Mouse (Mus musculus) liver (tissue): ENCODE measurements around the gene 3110009E18Rik.
A peak's percentile ranks its signal among the peaks of the same experiment; 100 is the strongest.

Experiments used
- DNase-seq: peaks from one replicate; pipeline ENCODE4 v3.0.0-alpha.2; 2020; ENCODE audit warnings: mixed read lengths

The 3110009E18Rik gene

DNA sequence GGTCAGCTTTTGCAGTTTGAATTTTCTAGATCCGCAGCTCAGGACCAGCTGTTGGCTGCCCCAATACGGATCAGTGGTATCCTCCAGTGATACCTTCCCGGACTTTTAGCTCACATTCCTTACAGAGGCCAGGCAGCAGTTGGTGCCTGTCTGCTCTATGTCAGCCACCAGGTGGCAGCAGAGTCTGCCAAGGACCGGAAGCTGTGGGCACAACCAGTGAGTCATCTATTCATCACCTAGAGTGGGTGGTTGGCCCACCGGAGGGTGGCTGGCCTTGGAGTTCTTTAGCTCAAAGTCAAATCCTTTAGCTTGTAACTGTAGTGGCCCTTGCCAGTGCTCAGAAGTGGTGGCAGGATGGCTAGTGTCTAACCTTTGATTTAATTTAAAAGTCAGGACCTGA, 76.2 kb downstream of the 3110009E18Rik start:
- peak; percentile 72 for DNase-seq

DNA sequence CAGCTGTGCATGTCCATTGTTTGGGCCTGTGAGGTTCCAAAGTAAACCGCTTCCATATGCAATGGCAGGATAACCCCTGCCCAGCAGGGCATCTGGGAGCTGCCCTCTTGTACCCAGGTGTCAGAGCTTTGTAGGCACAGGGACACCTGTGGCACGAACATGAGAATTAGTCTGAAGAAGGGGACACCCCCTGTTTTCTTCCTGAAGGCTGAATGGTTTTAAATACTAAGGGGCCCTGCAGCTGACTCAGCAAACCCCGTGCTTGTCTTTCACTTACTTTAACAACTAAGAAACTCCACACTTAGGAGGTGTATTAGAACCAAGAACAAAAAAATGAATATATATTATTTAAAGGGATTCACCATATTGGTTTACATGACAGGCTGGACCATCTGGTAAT, 77.2 kb downstream of the 3110009E18Rik start:
- no peak for DNase-seq

DNA sequence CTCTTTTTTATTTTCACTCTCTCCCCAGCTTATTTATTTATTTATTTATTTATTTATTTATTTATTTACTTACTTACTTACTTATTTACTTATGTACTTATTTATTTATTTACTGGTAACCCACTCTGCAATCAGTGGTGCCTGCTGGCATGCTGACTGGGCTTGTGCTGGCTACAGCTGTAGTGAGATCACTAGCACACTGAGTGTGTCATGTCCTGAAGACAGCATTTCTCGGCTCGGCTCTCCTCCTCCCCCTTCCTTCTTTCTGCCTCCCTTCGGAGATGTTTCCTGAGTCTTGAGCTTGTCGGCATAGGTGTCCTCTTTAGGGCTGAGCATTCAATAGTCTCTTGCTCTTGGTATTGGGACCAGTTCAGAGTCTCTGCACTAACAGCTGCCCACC, 78.0 kb downstream of the 3110009E18Rik start:
- DNase-seq: no peak

DNA sequence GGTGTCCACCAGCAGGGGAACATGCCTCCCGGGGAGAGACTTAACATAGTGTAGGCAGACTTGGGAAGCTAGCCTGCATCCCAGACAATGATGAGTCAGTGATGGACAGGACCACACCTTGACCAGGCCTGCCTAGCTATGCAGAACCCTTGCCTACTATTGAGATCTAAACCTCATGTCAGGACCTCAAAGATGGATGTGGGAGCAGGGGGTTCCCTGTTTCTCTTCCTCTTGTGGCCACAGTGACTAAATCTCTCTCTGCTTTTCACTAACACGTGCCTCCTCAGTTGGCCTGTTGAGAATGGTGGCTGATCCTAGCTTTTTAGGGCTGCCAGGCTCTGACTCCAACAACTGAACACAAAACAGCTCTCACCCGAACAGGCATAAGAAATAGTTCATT, 81.6 kb downstream of the 3110009E18Rik start:
- DNase-seq: no peak

DNA sequence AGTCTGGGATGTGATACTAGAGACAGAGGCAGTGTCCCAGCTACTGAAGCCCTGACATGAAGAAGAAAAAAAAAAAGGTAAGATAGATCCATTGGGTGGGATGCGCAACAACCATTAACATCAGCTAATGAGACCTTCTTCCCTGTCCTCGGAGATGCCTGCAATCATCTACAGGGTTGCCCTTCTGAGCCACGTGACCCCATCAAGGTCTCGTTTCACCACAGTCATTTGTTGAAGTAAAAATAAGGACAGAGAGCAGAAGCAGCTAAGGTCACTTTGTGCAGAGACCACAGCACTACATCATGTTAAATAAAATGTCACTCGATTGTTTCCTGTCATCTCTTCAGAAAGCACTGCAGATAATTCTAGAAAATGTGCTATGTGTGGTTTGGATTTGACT, 82.8 kb downstream of the 3110009E18Rik start:
- no peak for DNase-seq

DNA sequence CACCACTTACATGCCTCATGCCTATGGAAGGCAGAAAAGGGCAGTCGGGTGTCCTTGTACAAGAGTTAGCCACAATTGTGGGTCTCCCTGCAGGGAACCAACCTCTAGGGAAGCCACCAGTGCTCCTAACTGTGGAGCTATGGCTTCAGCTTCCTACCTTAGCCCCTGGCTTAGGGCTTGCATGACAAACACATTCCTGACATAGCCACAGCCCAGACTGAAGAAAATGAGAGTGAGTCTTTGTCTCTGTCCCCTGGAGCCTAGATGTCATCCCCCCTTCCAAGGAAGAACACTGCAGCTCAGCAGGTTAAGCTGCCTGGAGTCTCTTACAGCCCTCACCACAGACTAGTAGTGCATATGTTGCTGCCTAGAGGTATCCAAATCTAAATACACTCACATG, 83.8 kb downstream of the 3110009E18Rik start:
- no peak for DNase-seq

DNA sequence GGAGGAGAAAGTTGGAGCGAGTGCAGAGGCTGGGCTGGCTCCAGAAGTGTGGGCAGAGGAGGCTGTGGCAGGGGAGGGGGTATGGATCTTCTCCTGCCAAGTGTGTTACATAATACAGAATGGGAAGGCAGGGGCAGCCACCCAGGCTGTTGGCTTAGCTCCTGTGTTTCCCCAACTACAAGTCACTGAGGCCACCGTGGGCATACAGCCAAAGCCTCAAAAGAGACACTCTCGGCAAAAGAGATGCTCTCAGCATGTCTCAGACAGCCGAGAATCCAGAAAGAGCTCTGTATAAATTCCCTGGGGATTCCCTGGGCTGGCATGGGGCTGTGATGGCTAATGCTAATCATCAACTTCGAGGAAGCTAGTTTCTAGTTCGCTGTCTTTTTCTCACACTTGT, 86.6 kb downstream of the 3110009E18Rik start:
- DNase-seq: no peak

DNA sequence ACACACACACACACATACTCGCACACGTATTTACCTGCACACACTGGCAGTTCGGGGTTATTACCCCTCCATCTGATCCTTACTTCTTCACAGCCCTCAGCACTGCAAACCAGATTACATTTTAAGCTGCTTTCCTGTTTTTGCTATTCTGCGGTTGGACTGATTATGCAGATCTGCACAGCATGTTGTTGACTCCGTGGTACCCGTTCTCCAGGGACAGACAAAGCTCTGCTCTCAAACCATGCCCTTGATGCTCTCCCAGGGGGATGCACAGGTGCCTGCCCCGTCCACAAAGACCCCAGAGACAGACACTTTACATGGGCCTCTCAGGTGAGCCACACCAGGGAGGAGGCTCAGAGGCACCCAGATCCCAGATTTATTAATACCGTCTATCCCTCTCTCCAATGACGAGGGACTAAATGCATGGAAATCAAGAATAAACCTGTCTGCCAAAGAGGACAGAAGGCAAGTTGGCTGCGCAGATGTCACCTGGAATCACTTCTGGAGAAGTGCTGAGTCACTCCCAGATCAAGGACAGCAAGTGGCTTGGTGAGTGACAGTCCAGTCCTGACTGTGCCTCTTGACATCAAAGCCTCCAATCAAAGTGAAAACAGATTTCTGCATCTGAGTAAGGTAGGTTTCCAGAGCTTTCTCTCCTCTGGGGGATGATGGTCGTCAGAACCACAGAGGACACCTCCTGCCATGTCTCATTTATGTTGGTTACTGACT, 87.7 kb downstream of the 3110009E18Rik start:
- DNase-seq: no peak

DNA sequence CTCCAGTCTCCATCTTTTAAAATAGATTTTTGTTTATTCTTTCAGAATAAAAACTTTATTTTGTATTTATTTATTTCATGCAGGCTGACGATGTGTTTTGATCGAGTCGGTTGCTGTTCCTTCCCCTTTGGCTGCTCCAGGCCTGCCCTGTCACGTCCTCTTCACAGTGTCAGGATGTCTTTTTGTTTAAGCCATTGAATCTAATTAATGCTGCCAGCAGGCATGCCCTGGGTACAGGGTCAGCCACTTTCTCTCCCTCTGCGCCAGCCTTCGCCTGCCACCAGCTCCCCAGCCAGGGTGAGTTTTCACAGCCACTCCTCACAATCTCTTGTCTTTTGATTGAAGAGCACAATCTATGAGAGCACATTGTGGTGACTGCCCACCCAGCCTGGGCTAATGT, 99.9 kb downstream of the 3110009E18Rik start:
- DNase-seq: no peak

DNA sequence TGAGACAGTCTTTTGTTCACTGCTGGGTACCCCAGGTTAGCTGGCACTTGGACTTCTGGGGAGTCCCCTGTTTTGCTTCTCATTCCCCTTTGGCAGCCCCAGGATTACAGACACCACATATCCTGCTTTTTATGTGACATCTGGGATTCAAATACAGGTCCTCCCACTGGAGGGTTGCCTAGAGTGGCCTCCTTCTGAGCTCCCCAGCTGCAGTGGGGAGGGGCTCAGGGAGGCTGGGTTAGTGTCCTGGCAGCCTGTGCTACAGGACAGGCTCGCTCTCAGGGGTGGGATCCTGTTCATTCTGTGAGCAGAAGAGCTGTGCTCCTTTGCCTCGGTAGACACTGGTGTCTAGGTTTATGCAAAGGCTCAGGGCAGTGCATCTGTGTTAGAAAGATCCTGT, 100.3 kb downstream of the 3110009E18Rik start:
- DNase-seq: no peak

DNA sequence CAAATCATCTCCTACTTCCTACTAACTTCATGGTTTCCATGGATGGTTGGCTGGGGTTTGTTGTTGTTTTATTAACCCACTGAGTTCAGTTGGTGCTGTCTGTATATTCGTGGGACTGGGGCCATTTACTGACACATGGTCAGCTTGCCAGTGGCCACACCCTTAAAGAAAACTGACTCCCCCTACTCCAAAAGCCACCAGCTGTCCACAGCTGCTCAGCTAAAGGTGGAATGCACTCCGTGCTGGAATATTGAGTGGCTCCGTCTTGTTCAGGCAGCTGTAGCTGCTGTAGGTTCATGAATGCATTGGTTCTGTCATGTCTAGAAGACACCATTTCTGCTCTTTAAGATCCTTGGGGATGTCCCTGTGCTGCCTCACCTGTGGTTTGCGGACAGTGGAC, 102.6 kb downstream of the 3110009E18Rik start:
- no peak for DNase-seq

DNA sequence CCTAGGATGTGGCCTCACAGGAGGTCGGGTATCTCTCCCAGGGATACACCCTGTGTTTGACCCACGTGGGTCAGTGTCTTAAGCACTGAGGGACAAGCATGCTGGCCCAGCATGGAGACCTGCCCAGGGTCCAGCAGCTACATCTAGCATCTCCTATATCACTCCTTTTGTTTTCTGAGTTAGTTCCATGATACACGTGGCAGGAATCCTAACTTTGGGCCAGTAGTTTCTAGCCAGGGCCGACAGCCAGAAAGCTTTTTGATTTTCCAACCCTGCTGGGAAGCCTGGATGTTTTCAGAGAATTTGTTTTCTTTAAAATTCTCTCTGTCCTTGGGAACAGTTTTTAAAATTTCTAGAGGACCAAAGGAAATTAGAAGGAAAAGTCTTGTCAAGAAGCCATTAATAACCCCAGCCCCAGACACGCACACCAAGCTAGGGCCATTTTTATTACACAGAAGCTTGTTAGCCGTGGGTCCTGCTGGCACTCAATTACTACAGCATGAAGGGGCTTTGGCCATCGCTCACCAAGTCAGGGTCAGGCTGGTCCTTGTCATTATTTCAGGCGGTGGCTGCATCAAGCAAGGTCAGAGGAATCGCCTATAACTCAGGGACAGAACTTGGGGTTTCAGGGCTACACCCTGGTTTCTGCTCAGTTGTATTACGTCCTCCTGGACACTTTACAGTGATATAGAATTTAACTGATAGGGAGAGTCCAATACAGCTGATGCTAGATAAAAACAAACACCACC, 108.9 kb downstream of the 3110009E18Rik start:
- DNase-seq: no peak

DNA sequence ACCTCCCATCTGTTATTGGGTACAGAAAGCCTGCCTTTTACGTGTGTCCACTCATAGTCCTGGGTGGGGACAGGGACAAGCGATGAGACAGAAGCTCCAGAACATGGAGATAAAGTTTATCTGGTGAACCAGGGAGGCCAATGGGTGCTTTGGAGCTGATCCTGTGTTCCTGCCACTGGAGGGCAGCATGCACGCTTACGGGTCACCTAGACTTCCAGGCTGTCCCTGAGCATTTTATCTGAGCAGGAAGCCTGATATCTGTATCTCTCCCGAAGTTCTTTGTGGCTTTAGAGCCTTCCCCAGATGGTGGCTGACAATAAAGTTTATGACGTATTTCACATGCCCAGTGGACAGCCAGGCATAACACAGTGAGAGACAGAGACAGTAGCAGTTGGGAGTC, 110.3 kb downstream of the 3110009E18Rik start:
- peak; percentile 84 for DNase-seq

DNA sequence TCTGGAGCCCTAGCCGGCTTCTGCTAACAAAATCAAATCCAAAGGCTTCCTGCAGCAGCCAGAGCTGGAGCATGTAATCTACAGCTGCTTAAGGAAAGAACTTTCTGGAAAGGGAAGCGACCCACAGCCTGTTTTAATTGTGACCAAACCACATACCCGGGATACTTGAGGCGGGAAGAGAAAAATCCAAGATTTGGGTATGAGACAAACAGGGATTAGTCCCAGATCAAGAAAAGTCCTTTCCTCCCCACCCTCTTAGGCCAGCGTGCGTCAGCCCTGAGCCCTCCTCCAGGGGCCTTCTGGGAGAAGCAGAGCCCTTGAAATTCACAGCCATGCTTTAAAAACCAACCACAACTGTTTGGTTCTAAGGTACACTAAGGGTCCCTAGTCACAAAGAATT, 111.2 kb downstream of the 3110009E18Rik start:
- DNase-seq: no peak

DNA sequence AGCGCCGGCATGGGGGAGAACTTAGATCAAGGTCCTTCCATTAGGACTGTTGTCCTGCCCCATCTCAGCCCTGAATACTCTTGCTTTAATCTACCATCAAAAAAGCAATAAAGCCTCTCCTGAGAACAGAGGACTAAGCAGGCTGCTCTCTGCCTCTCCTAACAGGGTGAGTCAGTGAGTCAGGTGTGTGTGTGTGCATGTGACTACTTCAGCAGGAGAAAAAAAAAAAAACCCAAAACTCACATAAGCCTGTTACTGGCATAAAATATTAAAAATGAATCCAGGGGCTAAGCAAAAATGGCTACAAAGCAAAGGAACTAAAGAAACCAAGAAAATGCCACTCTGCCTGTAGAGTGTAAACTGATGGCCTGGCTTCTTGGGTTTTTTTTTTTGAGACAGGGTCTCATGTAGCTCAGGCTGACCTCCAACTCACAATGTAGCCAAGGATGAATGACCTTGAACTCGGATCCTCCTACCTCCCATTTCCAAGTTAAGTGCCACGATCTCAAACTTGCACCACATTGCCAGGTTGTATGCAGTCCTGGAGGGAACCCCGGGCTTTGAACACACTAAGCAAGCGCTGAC, 114.7 kb downstream of the 3110009E18Rik start:
- no peak for DNase-seq

DNA sequence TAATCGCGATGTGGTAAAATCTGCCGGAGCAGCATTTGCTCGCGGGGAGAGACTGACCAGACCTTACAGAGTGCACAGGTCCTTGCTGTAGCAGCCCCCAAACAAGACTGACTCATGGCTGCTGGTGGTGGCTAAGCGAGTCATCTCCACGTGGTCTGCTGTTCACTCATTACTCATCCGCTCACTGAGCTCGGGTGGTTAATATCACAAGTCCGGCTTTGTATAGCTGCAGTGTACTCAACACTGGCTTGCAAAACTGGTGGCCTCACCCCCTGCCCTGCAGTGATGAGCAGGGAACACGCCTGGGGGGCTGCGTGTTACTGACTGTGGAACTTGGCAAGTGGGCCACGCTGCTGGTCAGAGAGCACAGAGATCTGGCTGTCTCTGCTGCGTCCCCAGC, 115.4 kb downstream of the 3110009E18Rik start:
- DNase-seq: no peak

DNA sequence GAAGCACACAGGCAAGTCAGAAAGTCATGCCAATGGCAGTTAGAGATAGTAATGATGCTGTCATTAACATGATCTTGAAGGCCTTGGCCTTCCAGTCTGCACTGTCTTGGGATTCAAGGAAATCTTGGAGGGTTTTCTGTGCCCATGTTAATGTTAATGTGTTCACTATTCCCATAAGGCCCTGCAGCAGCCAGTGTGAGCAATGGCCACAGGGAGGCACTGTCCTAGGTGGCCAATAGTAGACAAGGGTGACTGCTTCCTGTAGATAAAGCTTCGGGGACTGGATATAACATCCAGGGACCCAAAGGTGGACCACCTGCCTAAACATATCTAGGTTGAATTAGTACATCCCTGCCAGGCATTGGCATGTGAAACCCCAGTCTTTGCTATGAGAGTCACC, 116.1 kb downstream of the 3110009E18Rik start:
- no peak for DNase-seq
